Mouse (Mus musculus) forebrain, postnatal 0 days (tissue): ENCODE measurements around the gene Cd300lf. TPM values are rescaled to one million over a fixed set of nuclear protein-coding genes. Genes with fewer than 3 reads are reported as not detected.

Source experiments
- ATAC-seq: fragments of 200-750 bp; cut with Nextera tagmentation; 2 replicates; pipeline ENCODE4 v1.8.0; 2017; ENCODE audit warnings: mild to moderate bottlenecking, moderate library complexity
- DNase-seq: peaks from one replicate; pipeline ENCODE4 v3.0.0-alpha.2; 2015
- H3K27ac ChIP-seq: fragments of 300-500 bp; sonication (generic); 2 replicates; pipeline ENCODE4 v1.5.1; 2014; ENCODE audit warnings: low read depth, mild to moderate bottlenecking, antibody characterized with exemption, low read length, moderate library complexity, mixed read lengths
- H3K27me3 ChIP-seq: fragments of 300-500 bp; sonication (generic); 2 replicates; pipeline ENCODE4 v1.6.1; 2014; ENCODE audit warnings: mild to moderate bottlenecking, low read length, mixed read lengths; ENCODE audit not compliant: insufficient read depth
- H3K36me3 ChIP-seq: fragments of 300-500 bp; sonication (generic); 2 replicates; pipeline ENCODE4 v1.6.1; 2014; ENCODE audit warnings: mild to moderate bottlenecking, moderate library complexity; ENCODE audit not compliant: insufficient read depth
- H3K4me1 ChIP-seq: fragments of 300-500 bp; sonication (generic); 2 replicates; pipeline ENCODE4 v1.6.1; 2014; ENCODE audit warnings: antibody characterized with exemption; ENCODE audit not compliant: insufficient read depth
- H3K4me2 ChIP-seq: fragments of 300-500 bp; sonication (generic); 2 replicates; pipeline ENCODE4 v1.6.1; 2014; ENCODE audit warnings: low read depth, mild to moderate bottlenecking, moderate library complexity
- H3K4me3 ChIP-seq: fragments of 300-500 bp; sonication (generic); 2 replicates; pipeline ENCODE4 v1.5.1; 2014; ENCODE audit warnings: low read depth, low read length, mixed read lengths
- H3K9ac ChIP-seq: fragments of 300-500 bp; sonication (generic); 2 replicates; pipeline ENCODE4 v1.6.1; 2014; ENCODE audit warnings: mild to moderate bottlenecking
- H3K9me3 ChIP-seq: fragments of 300-500 bp; sonication (generic); 2 replicates; pipeline ENCODE4 v1.6.1; 2016; ENCODE audit warnings: low read length
- CTCF ChIP-seq: sonication (generic); IDR thresholded peaks from 2 replicates; pipeline ENCODE4 v1.5.1; 2016; ENCODE audit warnings: antibody characterized with exemption, control low read depth, low read depth
- WGBS: fragments of 180-500 bp; shearing (Covaris S2); extraction: QIAGEN DNeasy Blood & Tissue Kit; methylation state at CpG from one replicate; pipeline ENCODE4 v1.1.7; 2014; 5-methylcytosine and 5-hydroxymethylcytosine counted together
- polyA plus RNA-seq: library from polyadenylated mRNA; unstranded; fragments of >200 nt; fragmentation: Nextera tagmentation; extraction: Ambion mirVana; gene quantifications from 2 replicates; pipeline ENCODE4 v1.2.1, GENCODE M21; 2015
- total RNA-seq: library from RNA; depleted of rRNA; stranded (reverse); fragments of >200 nt; gene quantifications from 2 replicates; pipeline ENCODE4 v1.2.3, GENCODE M21; 2014

The Cd300lf gene
- total and polyA plus RNA-seq, 2 experiments from 2014 or later, result 0.18 to 0.24 TPM

DNA sequence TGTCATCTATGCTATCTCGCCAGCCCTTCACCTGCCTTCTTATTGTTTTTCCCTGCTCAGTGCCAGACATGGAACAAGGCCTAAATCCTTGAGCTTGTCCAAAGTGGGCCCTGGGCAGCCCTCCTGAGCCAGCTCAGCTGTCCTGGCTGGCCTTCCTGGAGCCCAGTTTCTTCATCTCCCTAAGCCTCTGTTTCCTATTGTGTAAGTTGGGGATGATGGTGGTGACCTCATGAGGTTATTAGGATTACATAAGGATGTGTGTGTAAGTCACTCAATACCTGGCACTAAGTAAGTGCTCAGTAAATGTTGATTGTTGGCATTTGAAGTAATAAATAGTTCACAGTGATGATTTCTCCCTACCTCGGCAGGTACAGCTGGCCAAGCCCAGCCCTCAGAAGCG is 33.0 kb upstream of the Cd300lf start:
- Histone ChIP-seq H3K9me3 (no peaks in the 10 kb centered on the region), H3K27ac (no peak overlapping the region), H3K4me2 (no peak overlapping the region), H3K4me1 (no peaks in the 10 kb centered on the region; the same call in 1 of the 2 replicates), H3K36me3 (no peaks in the 10 kb centered on the region), H3K4me3 (no peak overlapping the region), H3K27me3 (peaks cover 18% of the 10 kb centered on the region), H3K9ac (no peak overlapping the region)
- WGBS, result 91% methylated on average over 3 of the region's 3 CpGs
- DNase-seq, result no peak
- no peak for ATAC-seq
- no peak for TF ChIP-seq CTCF

- DNase-seq (peak; percentile 48), ATAC-seq (no peak)
- H3K4me2 ChIP-seq, result peak overlapping the region; percentile 73
- no peaks in the 10 kb centered on the region; the same call in 1 of the 2 replicates for H3K4me1 ChIP-seq
- H3K9ac ChIP-seq, result no peak overlapping the region
- no peaks in the 10 kb centered on the region for H3K9me3 ChIP-seq
- 6% methylated on average over 9 of the region's 9 CpGs for WGBS
- TF ChIP-seq CTCF, result no peak
- H3K27me3 ChIP-seq, result peaks cover 18% of the 10 kb centered on the region
- no peak overlapping the region for H3K27ac ChIP-seq
- peak overlapping the region; percentile 56 for H3K4me3 ChIP-seq
- no peaks in the 10 kb centered on the region for H3K36me3 ChIP-seq
Measured at GRCm38 (mm10) chr11:115164976-115165374, 31.2 kb upstream of the Cd300lf start.

DNA sequence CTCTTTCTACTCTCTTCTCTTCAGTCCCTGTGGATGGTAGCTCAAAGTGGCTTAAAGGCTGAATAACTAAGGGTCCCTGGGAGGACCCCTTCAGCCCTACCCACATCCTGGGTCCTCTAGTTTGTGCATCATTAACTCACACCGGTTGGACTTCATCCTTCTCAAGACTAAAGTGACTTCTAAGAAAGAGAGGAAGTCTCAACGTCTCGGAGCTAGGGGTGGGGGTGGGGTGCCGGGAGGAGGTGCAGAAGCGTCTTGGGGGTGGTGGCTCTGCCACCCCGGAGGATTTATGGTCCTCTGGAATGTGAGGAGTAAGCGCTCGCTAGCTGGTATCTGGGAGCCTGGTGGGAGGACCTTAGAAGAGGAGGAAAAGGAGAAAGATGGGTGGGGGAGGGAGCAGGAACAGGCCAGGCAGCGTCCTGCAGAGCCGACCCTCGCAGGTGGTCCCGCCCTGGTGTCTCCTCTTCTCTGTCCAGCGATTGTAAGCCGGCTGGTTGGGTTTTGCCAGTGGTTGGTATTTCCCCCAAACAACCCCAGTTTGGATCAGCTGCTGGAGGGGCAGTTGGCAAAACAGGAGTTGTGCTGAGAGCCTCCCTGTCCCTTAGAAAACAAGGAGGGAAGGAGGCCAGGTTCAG is 30.7 kb upstream of the Cd300lf start:
- Histone ChIP-seq H3K9me3 (no peaks in the 10 kb centered on the region), H3K4me3 (peak overlapping the region; percentile 56), H3K4me2 (peak overlapping the region; percentile 73), H3K4me1 (no peaks in the 10 kb centered on the region; the same call in 1 of the 2 replicates), H3K27ac (no peak overlapping the region), H3K27me3 (peaks cover 18% of the 10 kb centered on the region), H3K36me3 (no peaks in the 10 kb centered on the region), H3K9ac (peak overlapping the region; percentile 51)
- DNase-seq, result no peak
- no peak for TF ChIP-seq CTCF
- 2% methylated on average over 14 of the region's 14 CpGs for WGBS
- ATAC-seq, result no peak

- Histone ChIP-seq H3K4me1 (no peaks in the 10 kb centered on the region; the same call in 1 of the 2 replicates), H3K27ac (peak overlapping the region; percentile 48), H3K36me3 (no peaks in the 10 kb centered on the region), H3K4me2 (peak overlapping the region; percentile 73), H3K27me3 (peaks cover 18% of the 10 kb centered on the region), H3K4me3 (peak overlapping the region; percentile 56), H3K9ac (peak overlapping the region; percentile 51), H3K9me3 (no peaks in the 10 kb centered on the region)
- TF ChIP-seq CTCF, result peak; percentile 52
- WGBS, result 2% methylated on average over 47 of the region's 47 CpGs
- ATAC-seq, result peak; percentile 49; the same call in 1 of the 2 replicates
- DNase-seq, result peak; percentile 52
Measured at GRCm38 (mm10) chr11:115163568-115164150, 29.9 kb upstream of the Cd300lf start.

GRCm38 (mm10) chr11:115162832-115163480 is 29.2 kb upstream of the Cd300lf start, which contains the start of gene Slc9a3r1:
Gene Slc9a3r1, plus strand, starts transcription at chr11:115163341.
- peak within 1 kb of the TSS; percentile 73 for H3K4me2 ChIP-seq
- H3K9me3 ChIP-seq, result no peaks in the 10 kb centered on the region
- H3K27ac ChIP-seq, result peak within 1 kb of the TSS; percentile 48
- no peaks in the 10 kb centered on the region; the same call in 1 of the 2 replicates for H3K4me1 ChIP-seq
- peak; percentile 91 for DNase-seq
- TF ChIP-seq CTCF, result no peak
- H3K36me3 ChIP-seq, result no peaks in the 10 kb centered on the region
- H3K9ac ChIP-seq, result peak within 1 kb of the TSS; percentile 51
- peaks cover 18% of the 10 kb centered on the region for H3K27me3 ChIP-seq
- 2% methylated on average over 47 of the region's 47 CpGs for WGBS
- H3K4me3 ChIP-seq, result peak within 1 kb of the TSS; percentile 56
- ATAC-seq, result peak; percentile 97

GRCm38 (mm10) chr11:115162205-115162601 is 28.4 kb upstream of the Cd300lf start:
- H3K27ac ChIP-seq, result no peak overlapping the region
- H3K9ac ChIP-seq, result no peak overlapping the region
- no peak overlapping the region for H3K4me3 ChIP-seq
- TF ChIP-seq CTCF, result no peak
- peaks cover 18% of the 10 kb centered on the region for H3K27me3 ChIP-seq
- ATAC-seq (no peak), DNase-seq (no peak)
- H3K4me2 ChIP-seq, result 0 out of 2 replicates have a peak overlapping the region, but pooled peaks have one; percentile 73
- no peaks in the 10 kb centered on the region for H3K36me3 ChIP-seq
- H3K9me3 ChIP-seq, result no peaks in the 10 kb centered on the region
- WGBS, result 31% methylated on average over 9 of the region's 9 CpGs
- H3K4me1 ChIP-seq, result no peaks in the 10 kb centered on the region; the same call in 1 of the 2 replicates
